Mouse (Mus musculus) brain, embryonic 18.5 days (tissue): ENCODE results near the gene Runx1.

Source experiments
- DNase-seq: peaks from one replicate; pipeline ENCODE4 v3.0.0-alpha.2; 2012; ENCODE audit warnings: low read depth, low spot score

The Runx1 gene

GRCm38 (mm10) chr16:92612546-92612945 is 213.4 kb downstream of the Runx1 start:
- no peak for DNase-seq

- no peak for DNase-seq
Observed at GRCm38 (mm10) chr16:92611641-92612149, 214.3 kb downstream of the Runx1 start.

DNA sequence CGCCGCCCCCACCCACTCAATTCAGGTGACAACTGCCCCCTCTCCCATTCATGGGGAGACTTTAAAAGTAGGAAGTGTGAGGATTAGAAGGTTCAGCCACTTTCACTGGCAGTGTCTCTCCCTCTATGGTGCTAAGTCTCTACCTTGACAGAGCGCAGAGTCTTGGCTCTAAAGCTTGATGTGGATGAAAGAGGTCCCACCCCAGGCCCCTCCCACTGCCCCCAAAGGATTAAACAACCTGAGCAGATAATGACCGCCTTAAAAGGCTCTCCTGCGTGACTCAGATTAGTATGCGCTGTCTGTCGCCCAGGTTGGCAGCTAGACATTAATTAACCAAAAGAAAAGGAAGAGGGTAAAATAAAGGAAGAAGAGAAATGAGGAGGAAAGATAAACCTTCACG is 215.5 kb downstream of the Runx1 start:
- no peak for DNase-seq

- DNase-seq: no peak
Observed at GRCm38 (mm10) chr16:92609717-92610077, 216.3 kb downstream of the Runx1 start.

- DNase-seq: no peak
Observed at GRCm38 (mm10) chr16:92609006-92609716, 216.8 kb downstream of the Runx1 start.

- no peak for DNase-seq
Observed at GRCm38 (mm10) chr16:92608180-92608960, 217.6 kb downstream of the Runx1 start.

- no peak for DNase-seq
Observed at GRCm38 (mm10) chr16:92606491-92606965, 219.4 kb downstream of the Runx1 start.

- DNase-seq: no peak
Observed at GRCm38 (mm10) chr16:92605606-92606490, 220.1 kb downstream of the Runx1 start.

GRCm38 (mm10) chr16:92602504-92602903 is 223.4 kb downstream of the Runx1 start:
- no peak for DNase-seq

GRCm38 (mm10) chr16:92601270-92601826 is 224.6 kb downstream of the Runx1 start:
- DNase-seq: no peak

DNA sequence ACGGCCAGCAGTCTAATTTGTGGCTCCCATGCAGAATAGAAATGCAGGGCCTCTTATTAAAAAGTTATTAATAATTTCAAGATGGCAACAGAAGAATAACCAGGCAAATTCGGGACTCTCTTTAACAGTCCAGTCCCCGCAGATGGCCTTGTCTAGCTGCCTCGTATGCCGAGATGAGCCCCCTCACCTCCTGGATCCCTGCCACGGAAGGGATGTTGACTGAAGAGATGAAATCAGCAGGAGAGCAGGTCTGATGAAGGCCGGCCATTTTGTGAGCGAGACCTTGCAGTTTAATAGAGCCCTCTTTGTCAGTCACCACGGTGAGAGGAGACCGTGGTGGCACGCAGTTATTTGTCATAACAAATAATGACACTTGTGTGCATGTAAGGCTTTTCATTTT is 226.5 kb downstream of the Runx1 start:
- no peak for DNase-seq

- no peak for DNase-seq
Observed at GRCm38 (mm10) chr16:92597655-92598054, 228.3 kb downstream of the Runx1 start.

- DNase-seq: no peak
Observed at GRCm38 (mm10) chr16:92592207-92592606, 233.7 kb downstream of the Runx1 start.

- no peak for DNase-seq
Observed at GRCm38 (mm10) chr16:92591783-92592182, 234.2 kb downstream of the Runx1 start.

GRCm38 (mm10) chr16:92587836-92588235 is 238.1 kb downstream of the Runx1 start:
- no peak for DNase-seq

DNA sequence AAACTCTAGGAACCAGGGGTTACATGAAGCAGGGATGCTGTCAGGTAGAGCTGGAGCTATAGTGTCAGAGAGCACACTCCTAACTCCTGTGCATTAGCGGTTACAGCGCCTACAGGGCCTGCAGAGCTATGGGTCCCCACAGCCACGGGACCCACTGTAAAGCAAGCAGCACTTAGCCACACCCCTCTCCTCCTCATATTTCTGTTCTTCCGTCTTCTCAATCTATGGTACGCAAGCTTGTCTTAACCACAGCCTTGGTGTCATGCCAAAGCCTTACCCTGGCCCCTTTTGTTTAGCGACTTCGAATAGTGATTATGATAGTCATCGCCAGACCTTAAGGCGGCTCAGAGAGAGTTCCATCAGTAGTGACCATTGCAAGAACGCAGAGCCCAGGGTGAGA is 244.2 kb downstream of the Runx1 start:
- DNase-seq: no peak

DNA sequence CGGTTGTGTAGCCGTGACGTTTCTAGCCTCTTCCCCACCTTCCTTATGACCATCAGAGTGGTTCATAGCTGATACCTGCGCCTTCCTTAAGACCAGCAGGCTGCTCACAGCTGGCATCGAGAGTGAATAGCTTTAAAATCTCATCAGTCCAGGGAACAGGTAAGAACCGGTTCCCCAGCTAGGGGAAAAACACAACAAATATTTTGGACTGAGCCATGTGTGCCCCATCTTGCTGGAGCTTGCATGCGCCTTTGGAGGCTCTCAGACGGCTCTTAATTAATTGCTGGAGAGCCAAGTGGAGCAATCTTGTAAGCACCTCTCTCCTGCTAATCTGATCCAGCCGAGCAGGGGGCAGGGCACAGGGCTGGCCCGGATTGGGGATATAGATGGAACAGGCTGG is 245.0 kb downstream of the Runx1 start:
- DNase-seq: no peak

GRCm38 (mm10) chr16:92578915-92579653 is 246.9 kb downstream of the Runx1 start:
- no peak for DNase-seq

- no peak for DNase-seq
Observed at GRCm38 (mm10) chr16:92577381-92577780, 248.6 kb downstream of the Runx1 start.

- no peak for DNase-seq
Observed at GRCm38 (mm10) chr16:92575792-92576191, 250.2 kb downstream of the Runx1 start.

GRCm38 (mm10) chr16:92573193-92573592 is 252.8 kb downstream of the Runx1 start:
- no peak for DNase-seq
